Mouse (Mus musculus) ES-CJ7 (cell line): ENCODE measurements around the gene Mkrn2os.
"Not testable (repeated sequence)": the region's sequence is repeated elsewhere in the genome, so short reads cannot be mapped to it uniquely, and the experiment has no call there.

Source experiments
- DNase-seq: peaks from one replicate; pipeline ENCODE4 v3.0.0; 2011; ENCODE audit warnings: low read depth, low spot score

Mkrn2os gene

GRCm38 (mm10) chr6:115592458-115592857, at the start of gene Mkrn2os:
Gene Mkrn2os, minus strand, starts transcription at chr6:115592576.
- no peak for DNase-seq

- not testable (repeated sequence) for DNase-seq
Observed at GRCm38 (mm10) chr6:115638188-115638587, 45.8 kb upstream of the Mkrn2os start.

- DNase-seq: no peak
Observed at GRCm38 (mm10) chr6:115634015-115634414, 41.6 kb upstream of the Mkrn2os start.

- DNase-seq: no peak
Observed at GRCm38 (mm10) chr6:115631056-115631795, 38.9 kb upstream of the Mkrn2os start.

- DNase-seq: no peak
Observed at GRCm38 (mm10) chr6:115626121-115626520, 33.7 kb upstream of the Mkrn2os start.

GRCm38 (mm10) chr6:115620942-115621341, 28.6 kb upstream of the Mkrn2os start:
- DNase-seq: no peak

- DNase-seq: no peak
Observed at GRCm38 (mm10) chr6:115619818-115620217, 27.4 kb upstream of the Mkrn2os start.

- DNase-seq: no peak
Observed at GRCm38 (mm10) chr6:115615983-115616382, 23.6 kb upstream of the Mkrn2os start.

- no peak for DNase-seq
Observed at GRCm38 (mm10) chr6:115613793-115614192, 21.4 kb upstream of the Mkrn2os start.

GRCm38 (mm10) chr6:115610301-115610700, 17.9 kb upstream of the Mkrn2os start:
- no peak for DNase-seq

- peak; percentile 55 for DNase-seq
Observed at GRCm38 (mm10) chr6:115609121-115609520, 16.7 kb upstream of the Mkrn2os start.

GRCm38 (mm10) chr6:115607429-115607828, 15.1 kb upstream of the Mkrn2os start:
- no peak for DNase-seq

GRCm38 (mm10) chr6:115606461-115606860, 14.1 kb upstream of the Mkrn2os start:
- DNase-seq: no peak

- DNase-seq: peak; percentile 94
Observed at GRCm38 (mm10) chr6:115601715-115602523, 9.5 kb upstream of the Mkrn2os start, which contains the start of gene Mkrn2. Gene Mkrn2, plus strand, starts transcription at chr6:115601902.

GRCm38 (mm10) chr6:115601322-115601714, 8.9 kb upstream of the Mkrn2os start:
- DNase-seq: peak; percentile 76

- no peak for DNase-seq
Observed at GRCm38 (mm10) chr6:115595667-115596066, 3.3 kb upstream of the Mkrn2os start.

- DNase-seq: no peak
Observed at GRCm38 (mm10) chr6:115594463-115594862, 2.1 kb upstream of the Mkrn2os start.

GRCm38 (mm10) chr6:115593252-115593651, 876 bp upstream of the Mkrn2os start:
- DNase-seq: no peak

- DNase-seq: no peak
Observed at GRCm38 (mm10) chr6:115591692-115592359, 550 bp downstream of the Mkrn2os start.

- DNase-seq: no peak
Observed at GRCm38 (mm10) chr6:115586321-115586720, 6.1 kb downstream of the Mkrn2os start.

GRCm38 (mm10) chr6:115584176-115584575, 8.2 kb downstream of the Mkrn2os start:
- peak; percentile 28 for DNase-seq
